Mouse (Mus musculus): Measurements from ENCODE around the gene Ptprs.
A peak's percentile ranks its signal among the peaks of the same experiment; 100 is the strongest.

The Ptprs gene

GRCm38 (mm10) chr17:56466747-56467146 is 9.5 kb downstream of the Ptprs start:
- DNase-seq: no peak

DNA sequence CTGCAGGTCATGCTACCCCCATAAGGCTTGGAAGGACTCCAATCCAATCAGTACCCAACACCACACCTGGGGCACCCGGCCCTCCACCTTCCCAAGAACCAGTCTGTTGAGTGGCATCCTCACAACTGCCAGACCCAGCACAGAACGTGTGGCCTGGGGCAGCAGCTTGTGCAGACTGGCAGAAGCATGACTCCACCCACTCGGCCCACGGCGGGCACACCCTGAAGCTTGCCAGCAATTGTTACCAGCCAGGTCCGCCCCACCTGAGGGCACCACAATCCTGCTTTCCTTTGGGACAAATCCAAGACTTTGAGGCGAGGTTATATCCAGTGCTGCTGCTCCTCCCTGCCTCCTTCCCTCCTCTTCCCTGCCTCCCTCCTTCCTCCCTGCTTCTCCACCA is 11.5 kb downstream of the Ptprs start:
- DNase-seq: no peak

GRCm38 (mm10) chr17:56464345-56464744 is 11.9 kb downstream of the Ptprs start:
- no peak for DNase-seq

DNA sequence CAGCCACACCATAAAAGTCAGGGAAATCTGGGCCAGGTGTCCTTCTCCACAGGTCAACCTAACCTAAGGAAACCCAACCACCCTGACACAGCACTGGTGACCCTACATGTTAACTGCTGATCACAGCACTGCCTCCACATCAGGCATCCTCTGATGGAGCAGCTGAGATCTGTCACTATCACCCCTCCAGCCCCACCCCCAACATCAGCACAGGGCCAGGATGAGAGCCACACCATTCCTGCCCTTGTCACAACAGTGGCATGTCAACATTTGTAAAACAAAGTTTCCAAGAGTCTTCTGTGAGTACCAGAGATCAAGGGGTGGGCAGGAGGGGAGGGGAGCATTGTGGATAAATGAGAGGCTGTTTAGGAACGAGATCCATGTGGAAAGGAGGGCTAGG is 12.8 kb downstream of the Ptprs start:
- DNase-seq: no peak

DNA sequence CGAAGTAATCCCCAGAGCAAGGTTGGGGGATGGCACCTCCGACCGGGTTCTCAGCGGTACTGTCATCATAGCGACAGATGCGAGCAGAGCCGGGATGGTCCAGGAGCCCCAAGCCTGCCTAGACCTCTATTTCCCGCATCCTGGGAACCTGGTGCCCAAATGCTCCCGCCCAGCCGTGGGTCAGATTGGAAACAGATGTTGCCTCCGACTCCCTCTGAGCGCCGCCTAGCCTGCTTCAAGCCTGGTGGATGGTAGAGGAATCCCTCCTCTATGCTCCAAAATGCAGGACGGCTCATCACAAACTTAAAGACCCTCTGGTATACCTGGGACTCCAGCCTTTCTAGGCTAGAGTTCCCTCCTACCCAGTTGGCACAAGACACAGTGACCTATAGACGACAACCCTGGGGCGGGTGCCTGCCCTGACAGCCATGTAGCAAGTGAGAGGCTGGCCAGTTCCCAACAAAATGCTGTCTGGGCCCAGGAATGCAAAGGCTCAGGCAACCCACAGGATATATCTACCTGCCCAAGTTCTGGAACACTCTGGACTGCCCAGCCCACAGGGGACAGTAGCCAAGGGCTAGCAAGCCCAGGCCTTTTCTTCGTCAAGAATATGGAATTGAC is 13.3 kb downstream of the Ptprs start:
- peak; percentile 47 for DNase-seq

DNA sequence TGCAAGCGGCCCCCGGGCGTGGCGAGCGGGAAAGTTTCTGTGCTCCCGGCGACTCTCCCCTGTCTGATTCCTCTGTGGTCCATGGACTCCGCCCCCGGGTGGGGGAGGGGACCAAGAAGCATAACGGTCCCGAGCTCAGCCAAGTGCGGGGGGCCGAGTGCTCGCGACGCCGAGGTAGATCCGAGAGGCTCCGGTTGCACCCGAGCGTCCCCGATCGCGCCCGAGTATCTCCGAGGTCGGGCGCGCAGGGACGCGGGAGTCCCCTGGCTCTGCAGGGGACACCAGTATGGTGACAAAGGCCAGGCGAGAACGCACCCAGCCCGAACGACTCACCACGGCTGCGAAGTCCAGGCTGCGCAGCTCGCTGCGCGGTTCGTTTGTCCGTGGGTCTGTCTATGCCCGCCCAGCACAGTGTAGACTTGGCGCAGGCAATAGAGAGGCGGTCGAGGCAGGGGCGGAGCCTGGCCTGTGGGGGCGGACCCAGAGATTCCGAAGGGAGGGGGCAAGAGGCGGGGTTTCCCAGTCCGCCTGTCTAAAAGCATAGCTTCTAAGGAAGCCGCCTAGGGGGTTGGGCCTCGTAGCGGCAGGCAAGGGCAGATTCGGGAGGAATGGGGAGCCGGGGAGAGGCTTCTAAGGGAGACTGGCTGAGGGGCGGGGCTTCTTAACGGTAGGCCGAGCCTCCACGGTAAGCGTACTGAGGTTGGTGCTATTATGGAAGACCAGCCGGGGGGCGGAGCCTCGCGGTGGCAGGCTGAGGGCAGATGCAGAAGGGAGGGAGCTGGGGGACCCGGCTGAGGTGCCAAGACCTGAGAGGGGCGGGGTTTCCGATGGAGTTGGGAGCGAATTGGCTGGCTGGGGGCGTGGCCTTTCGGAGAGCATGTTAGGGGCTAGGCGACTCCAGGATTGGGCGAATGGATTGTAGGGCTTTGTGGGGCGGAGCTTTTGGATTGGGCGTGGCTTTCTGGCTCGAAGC is 14.2 kb downstream of the Ptprs start:
- DNase-seq: peak; percentile 99

- DNase-seq: no peak
Measured at GRCm38 (mm10) chr17:56460876-56461275, 15.4 kb downstream of the Ptprs start.

- DNase-seq: no peak
Measured at GRCm38 (mm10) chr17:56457442-56457841, 18.8 kb downstream of the Ptprs start.

- DNase-seq: no peak
Measured at GRCm38 (mm10) chr17:56456353-56456752, 19.9 kb downstream of the Ptprs start.

- DNase-seq: no peak
Measured at GRCm38 (mm10) chr17:56453689-56454088, 22.6 kb downstream of the Ptprs start.

DNA sequence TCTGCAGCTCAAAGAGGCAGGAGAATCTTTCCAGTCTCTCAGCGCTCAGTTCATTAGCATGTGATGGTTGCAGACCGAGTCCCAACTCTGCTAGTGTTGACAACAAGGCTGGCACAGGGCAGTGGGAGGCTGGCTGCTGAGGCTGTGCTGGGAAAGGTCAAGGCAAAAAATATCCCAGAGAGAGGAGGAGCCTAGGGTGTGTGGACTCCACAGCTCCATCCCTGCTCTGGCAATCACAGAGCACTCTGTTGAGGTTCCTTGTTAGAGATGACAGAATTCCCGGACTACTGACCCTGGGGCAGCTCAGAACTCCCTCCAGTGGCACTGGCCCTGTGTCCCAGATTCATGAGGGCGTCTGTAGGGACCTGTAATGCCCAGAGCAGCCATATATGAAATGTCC is 23.0 kb downstream of the Ptprs start:
- no peak for DNase-seq

DNA sequence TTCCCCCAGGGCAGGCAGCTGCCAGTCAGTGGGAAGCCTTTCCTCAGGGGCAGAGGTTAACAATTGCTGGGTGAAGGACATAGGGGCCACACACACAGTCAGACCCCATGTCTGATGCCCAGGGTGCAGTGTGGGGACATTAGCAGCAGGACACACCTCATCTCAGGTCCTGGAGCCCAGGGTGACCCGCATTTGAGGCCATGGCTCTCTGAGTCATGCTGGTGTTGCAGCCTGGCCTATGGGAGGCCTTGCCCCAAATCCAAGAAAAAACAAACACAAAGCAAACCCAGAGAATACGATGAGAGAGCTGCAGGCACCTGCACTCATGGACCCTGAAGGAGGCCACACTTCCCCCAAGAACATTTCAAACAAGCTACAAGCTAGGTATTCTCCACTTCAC is 28.6 kb downstream of the Ptprs start:
- DNase-seq: no peak

DNA sequence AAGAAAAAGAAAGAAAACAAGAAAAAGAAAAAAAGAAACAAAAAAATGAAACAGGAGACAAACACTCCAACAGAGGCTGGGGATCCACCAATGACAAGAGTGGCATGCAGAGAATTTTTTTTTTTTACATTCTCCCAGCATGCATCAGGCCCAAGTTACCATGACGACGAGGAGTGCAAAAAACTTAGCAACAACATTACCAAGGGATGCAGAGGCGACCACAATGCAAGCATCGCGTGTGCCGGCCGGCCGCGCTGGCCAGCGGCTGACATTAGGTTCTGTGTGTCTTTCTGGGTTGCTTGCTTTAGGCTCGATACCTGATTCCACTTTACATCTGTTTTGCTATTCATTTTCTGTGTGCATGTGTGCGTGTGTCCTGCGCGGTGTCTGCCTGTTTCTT is 30.9 kb downstream of the Ptprs start:
- no peak for DNase-seq

DNA sequence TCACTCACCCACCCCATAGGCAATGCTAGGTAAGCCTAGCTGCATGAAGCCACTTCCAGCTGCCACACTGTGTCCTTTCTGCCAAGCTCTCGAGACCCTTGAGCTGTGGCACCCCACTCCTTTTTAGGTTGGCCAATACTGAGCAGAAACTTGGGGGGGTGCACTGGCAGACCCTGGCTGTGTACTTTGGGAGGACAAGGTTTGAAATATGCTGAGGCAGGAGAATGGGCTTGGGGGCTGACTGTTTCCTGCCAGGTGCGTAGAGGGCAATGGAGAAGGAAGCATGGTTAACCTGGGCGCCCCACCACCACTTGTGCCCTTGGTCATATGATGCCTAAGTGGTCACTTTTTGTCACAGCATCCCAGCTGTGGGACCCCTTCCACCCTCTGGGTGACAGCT is 31.5 kb downstream of the Ptprs start:
- DNase-seq: no peak

DNA sequence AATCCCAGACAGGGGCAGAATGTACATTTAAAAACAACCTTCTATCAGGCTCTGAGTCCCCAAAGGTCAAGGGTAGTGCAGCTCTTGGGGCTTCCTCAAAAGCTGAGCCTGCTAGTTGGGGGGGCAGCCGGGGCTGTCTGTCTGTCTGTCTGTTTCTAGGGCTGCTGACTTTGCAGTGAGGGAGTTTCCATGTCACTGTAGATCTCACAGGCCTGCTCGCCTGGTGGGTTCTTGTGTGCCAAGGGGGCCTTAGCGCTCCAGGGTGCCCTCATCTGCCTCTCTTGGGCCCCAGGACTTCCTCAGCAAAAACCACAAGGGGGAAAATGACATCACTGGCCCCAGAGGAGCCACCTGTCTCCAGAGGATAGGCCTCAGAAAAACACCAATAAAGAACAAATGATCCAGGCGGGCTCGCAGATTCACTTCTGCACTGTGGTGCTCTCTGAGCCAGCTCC is 32.9 kb downstream of the Ptprs start:
- DNase-seq: no peak

DNA sequence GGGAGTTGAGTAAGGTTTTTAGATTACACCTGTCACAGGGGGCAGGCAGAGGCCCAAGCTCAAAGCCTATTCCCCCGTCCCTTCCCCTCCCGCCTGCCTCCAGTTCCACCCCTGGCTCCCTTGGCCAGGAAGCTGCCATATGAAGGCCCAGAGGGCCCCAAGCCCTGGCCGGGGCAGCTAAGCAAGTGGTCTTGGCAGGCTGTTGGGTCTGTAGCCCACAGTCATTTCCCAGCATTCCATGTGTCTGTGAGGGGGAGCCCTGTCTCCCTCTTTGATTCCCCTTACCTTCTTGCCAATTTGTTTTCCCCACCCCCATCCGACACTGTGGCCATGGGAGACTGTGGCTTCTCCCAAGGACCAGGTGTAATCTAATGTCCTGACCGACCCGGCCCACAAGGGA is 34.0 kb downstream of the Ptprs start:
- no peak for DNase-seq

DNA sequence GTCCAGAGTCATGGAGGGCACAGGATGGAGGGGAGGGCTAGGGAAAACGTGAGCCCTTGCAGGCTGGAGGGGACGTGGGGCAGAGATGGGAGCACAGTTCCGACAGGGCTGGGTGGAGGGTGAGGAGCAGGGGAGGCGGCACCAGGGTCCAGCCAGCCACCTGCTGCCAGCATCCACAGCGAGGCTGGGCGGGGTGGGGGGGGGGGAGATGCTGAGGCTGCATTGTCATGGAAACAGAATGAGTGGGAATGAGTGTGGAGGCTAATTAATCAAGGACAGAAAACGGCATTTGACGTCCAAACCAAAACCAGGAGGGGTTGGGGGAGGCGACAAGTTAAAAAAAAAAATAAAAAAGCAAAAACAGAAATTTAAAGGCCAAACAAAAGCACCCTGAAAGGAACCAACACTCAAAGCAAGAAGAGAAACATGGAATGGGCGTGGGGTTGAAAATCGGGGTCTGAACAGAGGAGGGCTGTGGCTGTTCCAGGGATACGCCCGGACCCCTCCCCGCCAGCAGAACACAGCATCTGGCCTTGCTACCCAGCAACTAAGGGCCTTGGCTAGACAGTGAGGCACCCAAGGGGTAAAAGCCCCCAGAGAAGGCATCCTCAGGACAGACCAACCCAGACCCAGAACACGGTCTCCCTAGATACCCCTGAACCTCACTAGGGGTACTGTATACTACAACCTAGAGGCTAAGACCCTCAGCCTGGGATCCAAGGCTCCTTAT is 36.4 kb downstream of the Ptprs start:
- no peak for DNase-seq

DNA sequence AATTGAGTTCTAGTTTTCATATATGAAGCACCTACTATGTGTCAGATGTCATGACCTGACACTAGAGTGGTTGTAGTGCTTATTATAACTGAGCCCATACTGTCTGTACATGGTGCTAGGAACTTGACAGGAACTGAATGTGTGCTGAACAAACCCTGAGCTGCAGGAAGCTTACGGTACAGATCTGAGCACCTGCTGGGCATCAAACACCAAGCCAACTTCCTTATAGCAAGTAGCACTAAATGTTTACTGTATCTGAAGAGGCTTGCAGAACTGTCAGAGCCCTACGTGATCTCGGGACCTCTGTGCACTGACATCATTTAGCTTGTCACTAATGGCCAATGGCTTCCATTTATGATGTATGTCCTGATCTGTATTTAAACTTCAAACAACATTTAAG is 44.7 kb downstream of the Ptprs start:
- DNase-seq: no peak

DNA sequence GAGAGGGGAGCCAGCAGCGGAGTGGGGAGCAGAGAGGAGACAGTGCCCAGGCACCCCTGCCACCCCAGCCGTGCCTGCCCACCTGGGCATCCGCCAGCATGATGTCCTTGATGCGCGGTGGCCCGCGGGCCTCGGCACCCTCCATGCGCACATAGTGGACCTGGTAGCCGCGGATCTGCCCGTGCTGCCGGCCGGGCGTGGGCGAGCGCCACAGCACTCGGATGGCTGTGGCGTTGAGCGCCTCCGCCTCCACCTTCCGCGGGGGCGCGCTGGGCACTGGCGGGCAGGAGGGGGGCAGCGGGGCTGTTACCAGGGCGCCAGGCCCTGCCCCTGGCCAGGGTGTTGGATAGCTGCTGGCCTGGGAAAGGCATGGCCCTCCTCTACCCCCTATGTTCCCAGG is 48.4 kb downstream of the Ptprs start:
- DNase-seq: no peak

DNA sequence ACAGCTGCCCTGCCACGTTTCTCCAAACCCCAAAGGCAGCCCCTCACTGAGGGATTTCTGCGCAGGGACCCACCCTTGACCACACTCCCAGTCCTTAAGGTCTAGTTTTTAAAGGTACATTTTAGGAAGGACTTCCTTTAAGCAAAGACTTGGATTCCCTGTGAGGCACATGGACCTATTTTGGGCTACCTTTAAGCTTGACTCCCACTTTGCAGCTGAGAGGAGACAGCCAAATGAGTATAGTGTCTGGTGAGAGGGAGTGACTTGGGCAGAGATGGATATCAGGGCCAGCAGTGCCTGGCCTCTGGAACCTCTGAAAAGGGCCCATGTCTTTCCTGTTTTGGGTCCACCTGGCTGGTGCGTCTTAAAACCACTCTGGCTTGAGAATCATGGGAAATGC is 50.3 kb downstream of the Ptprs start:
- no peak for DNase-seq

GRCm38 (mm10) chr17:56425584-56425914 is 50.7 kb downstream of the Ptprs start:
- peak; percentile 37 for DNase-seq

DNA sequence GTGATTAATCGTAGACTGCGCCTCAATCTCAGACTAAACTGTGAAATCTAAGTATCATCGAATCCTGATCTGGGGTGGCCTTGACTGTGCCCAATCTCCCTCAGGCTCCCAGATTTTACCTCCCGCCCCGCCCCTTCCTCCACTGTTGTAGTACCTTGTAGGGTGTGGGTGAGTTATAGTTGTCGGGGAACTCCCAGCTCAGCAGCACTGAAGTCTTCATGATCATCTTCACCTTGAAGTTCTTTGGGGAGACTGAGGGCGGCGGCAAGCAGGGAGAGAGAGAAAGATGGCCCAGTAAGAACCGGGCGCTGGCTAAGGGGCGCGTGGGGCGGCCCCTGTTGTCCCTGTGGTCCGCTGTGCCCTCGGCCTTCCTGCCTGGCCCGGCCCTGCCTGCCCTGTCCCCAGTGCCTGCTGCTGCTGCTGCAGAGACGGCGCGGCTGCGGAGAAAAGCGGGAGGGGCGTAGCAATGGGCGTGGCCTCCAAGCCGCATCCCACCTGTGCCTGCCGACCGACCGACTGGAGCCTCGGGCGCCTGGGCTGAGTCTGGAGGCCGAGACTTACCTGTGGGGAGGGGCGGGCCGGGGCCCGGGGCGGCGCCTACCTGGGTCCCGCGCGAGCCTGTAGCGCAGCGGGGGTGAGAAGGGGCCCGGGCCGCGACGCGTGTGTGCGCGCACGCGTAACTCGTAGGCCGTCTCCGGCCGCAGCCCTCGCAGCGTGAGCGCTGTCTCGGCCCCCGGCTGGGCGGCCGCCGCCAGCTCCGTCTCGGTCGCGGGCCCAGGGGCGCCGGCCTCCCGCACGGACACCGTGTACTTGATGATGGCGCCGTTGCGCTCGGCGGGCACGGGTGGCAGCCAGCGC is 51.3 kb downstream of the Ptprs start:
- DNase-seq: peak; percentile 62

GRCm38 (mm10) chr17:56420022-56420421 is 56.3 kb downstream of the Ptprs start:
- DNase-seq: no peak

All from kidney, adult 11 months (tissue).